Mouse (Mus musculus): ENCODE data around the gene Gm13305. TPM values are rescaled to one million over a fixed set of nuclear protein-coding genes. Genes with fewer than 3 reads are reported as not detected.

The Gm13305 gene
- polyA plus RNA-seq (2015; fragmentation: Nextera tagmentation; extraction: Ambion mirVana): not detected in 2 replicates

DNA sequence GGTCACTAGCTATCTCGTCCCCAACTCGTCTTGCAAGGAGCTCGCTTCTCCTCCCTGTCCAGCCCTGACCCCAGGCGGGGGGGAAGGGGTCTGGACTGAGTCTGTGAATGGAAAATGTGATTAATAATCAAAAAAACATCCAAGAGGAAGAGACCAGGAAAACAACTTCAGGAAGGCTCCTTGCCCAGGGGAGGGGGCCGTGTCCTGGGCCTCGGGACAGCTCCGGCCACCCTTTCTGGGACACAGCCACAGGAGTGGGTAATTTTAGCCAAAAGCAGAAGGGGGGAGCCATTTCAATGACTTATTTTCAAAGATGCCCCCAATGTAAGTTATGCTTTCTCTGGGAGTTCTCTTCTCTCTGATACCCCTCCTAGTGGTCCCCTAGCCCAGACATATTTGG lies at the start of gene Gm13305:
Gene Gm13305, minus strand, starts transcription at position 101 of the 400 bp plus-strand sequence.

DNA sequence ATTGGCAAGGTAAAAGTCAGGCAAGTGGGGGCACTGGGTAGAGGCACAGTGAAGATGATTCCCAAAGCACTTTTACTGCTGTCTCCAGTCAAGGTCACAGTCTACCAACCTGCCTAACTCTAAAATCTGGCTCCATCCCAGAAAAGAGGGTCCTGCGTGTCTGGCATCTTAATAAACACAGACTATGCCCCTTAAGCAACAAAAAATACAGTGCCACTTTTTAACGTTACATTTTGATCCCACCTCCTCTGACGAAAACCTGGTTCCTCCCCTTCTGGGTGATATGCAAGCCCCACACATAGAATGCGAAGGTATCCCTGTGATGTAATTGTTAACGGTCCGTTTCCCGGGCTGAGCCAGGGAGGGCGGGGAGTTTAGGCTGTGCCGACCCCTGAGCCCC lies 15.3 kb downstream of the Gm13305 start, which contains the start of gene Gm13306:
Gene Gm13306, plus strand, starts transcription at position 301 of the 400 bp plus-strand sequence.

DNA sequence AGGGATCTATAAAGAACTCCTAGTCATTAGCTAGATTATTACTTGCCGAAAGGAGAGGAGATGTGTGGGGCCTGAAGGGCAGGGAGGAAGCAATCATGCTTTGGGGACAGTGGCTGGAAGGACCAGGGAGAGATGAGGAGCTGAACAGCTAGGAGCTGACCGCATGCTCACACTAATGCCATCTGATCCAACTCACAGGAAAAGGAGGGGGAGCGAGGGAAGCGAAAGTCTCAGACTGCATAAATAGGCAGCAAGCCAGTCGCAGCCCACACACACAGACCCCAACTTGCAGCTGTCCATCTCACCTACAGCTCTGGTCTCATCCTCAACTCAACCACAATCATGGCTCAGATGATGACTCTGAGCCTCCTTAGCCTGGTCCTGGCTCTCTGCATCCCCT lies 53.9 kb downstream of the Gm13305 start, which contains the start of gene Gm13304:
Gene Gm13304, plus strand, starts transcription at position 301 of the 400 bp plus-strand sequence.

Other genes starting within 250 kb of the Gm13305 start
- 0.45 and 1.3 TPM in 2 replicates for gene Gm20878, start 227.0 kb downstream of the Gm13305 start, polyA plus RNA-seq (2015; fragmentation: Nextera tagmentation; extraction: Ambion mirVana)
- 0.06 TPM in 1 of 2 replicates, not detected in the other for gene Fam205a4, start 202.5 kb downstream of the Gm13305 start, polyA plus RNA-seq (2015; fragmentation: Nextera tagmentation; extraction: Ambion mirVana)
- gene Gm21093, start 133.9 kb downstream of the Gm13305 start, polyA plus RNA-seq (2015; fragmentation: Nextera tagmentation; extraction: Ambion mirVana): not detected in 2 replicates
- not detected in 2 replicates for gene Gm3893, start 77.4 kb downstream of the Gm13305 start, polyA plus RNA-seq (2015; fragmentation: Nextera tagmentation; extraction: Ambion mirVana)
- gene Gm13304, start 53.8 kb downstream of the Gm13305 start, polyA plus RNA-seq (2015; fragmentation: Nextera tagmentation; extraction: Ambion mirVana): 1.4 TPM in 1 of 2 replicates, not detected in the other
- not detected in 2 replicates for gene Gm13306, start 15.2 kb downstream of the Gm13305 start, polyA plus RNA-seq (2015; fragmentation: Nextera tagmentation; extraction: Ambion mirVana)
- not detected in 2 replicates for gene Gm10600, start 72.0 kb upstream of the Gm13305 start, polyA plus RNA-seq (2015; fragmentation: Nextera tagmentation; extraction: Ambion mirVana)
- gene Ccl21b, start 87.2 kb upstream of the Gm13305 start, polyA plus RNA-seq (2015; fragmentation: Nextera tagmentation; extraction: Ambion mirVana): not detected in 2 replicates
- gene Gm21953, start 125.7 kb upstream of the Gm13305 start, polyA plus RNA-seq (2015; fragmentation: Nextera tagmentation; extraction: Ambion mirVana): not detected in 2 replicates
- 0.04 TPM in 1 of 2 replicates, not detected in the other for gene Fam205a3, start 149.7 kb upstream of the Gm13305 start, polyA plus RNA-seq (2015; fragmentation: Nextera tagmentation; extraction: Ambion mirVana)